Mouse (Mus musculus) bone marrow macrophage, adult 2 months (primary cell): ENCODE data around the gene Morn1.

ENCODE experiments used
- CTCF ChIP-seq: IDR thresholded peaks from 2 replicates; pipeline ENCODE4 v1.5.1; 2012; ENCODE audit warnings: low read depth, mild to moderate bottlenecking, low read length, moderate library complexity
- POLR2A ChIP-seq: IDR thresholded peaks from 2 replicates; pipeline ENCODE4 v1.6.1; 2012; ENCODE audit warnings: mild to moderate bottlenecking, low read depth, low read length, borderline replicate concordance

DNA sequence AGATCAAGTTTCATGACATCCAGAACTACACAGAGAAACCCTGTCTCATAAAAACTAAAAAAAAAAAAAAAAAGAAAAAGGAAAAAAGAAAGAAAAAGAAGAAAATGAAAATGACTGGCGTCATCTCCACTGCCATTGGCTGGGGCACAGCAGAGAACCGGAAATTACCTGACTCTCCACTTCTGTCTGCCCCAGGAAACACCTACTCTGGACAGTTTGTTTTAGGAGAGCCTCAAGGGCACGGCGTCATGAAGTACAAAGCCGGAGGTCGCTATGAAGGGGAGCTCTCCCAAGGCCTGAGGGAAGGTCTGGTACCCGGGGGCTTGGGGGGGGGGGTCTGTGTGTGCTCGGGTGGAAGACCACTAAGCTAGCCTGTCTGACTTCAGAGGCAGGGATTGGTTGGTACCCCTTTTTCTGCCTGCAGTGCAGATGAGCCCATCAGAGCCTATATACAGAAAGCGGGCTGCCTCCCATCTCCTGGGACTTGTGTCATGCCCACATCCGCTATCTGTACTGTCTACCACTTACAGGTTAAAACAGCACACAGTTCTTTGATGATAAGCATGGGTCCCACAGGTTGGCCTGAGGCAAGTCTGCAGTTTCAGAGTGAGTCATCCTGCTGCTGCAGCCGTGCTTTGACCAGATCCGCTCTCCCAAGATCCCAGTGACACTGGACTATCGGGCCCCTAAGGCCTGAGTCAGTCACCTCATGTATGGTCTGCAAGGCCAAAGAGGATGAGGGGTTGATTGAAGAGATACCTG lies 4.5 kb downstream of the Morn1 start:
- TF ChIP-seq CTCF (no peak), POLR2A (no peak)
